Mouse (Mus musculus) cerebellum, adult 2 months (tissue): ENCODE measurements around the gene Palm2.

Source experiments
- CTCF ChIP-seq: fragments of 200-500 bp; IDR thresholded peaks from 2 replicates; pipeline ENCODE4 v1.5.1; 2011; ENCODE audit warnings: low read depth, mild to moderate bottlenecking, control low read depth, low read length, moderate library complexity, borderline replicate concordance; ENCODE audit not compliant: insufficient read depth
- POLR2A ChIP-seq: fragments of 200-500 bp; IDR thresholded peaks from 2 replicates; pipeline ENCODE4 v1.6.1; 2011; ENCODE audit warnings: low read length, control low read depth, borderline replicate concordance; ENCODE audit not compliant: insufficient read depth

- TF ChIP-seq POLR2A (no peak), CTCF (no peak)
These were observed 116.2 kb downstream of the Palm2 start for GRCm38 (mm10) chr4:57550216-57550615.
